Mouse (Mus musculus) adrenal gland, postnatal 14 days (tissue): ENCODE measurements around the gene Cd4. TPM values are rescaled to one million over a fixed set of nuclear protein-coding genes. Genes with fewer than 3 reads are reported as not detected.
"Not testable (repeated sequence)": the region's sequence is repeated elsewhere in the genome, so short reads cannot be mapped to it uniquely, and the experiment has no call there.

ENCODE experiments used
- DNase-seq: peaks from one replicate; pipeline ENCODE4 v3.0.0; 2021; ENCODE audit warnings: mixed read lengths
- total RNA-seq: library from RNA; stranded (reverse); gene quantifications from 2 replicates; pipeline ENCODE4 v1.2.3, GENCODE M21; 2021

Gene Cd4
- total RNA-seq, 1 experiment from 2014 or later = 1.4 TPM

- DNase-seq = peak; percentile 56
Observed at GRCm38 (mm10) chr6:124915942-124916694, 28.1 kb upstream of the Cd4 start.

GRCm38 (mm10) chr6:124915160-124915941 is 27.3 kb upstream of the Cd4 start:
- DNase-seq = peak; percentile 55

GRCm38 (mm10) chr6:124914511-124914910 is 26.5 kb upstream of the Cd4 start:
- DNase-seq = no peak

- DNase-seq = no peak
Observed at GRCm38 (mm10) chr6:124913721-124914285, 25.8 kb upstream of the Cd4 start.

GRCm38 (mm10) chr6:124913214-124913613 is 25.2 kb upstream of the Cd4 start:
- peak; percentile 38 for DNase-seq

GRCm38 (mm10) chr6:124911533-124912218 is 23.7 kb upstream of the Cd4 start, which contains the start of gene Lag3:
Gene Lag3, minus strand, starts transcription at chr6:124911705.
- DNase-seq = no peak

- DNase-seq = peak; percentile 38
Observed at GRCm38 (mm10) chr6:124910032-124910431, 22.0 kb upstream of the Cd4 start.

GRCm38 (mm10) chr6:124907767-124908166 is 19.7 kb upstream of the Cd4 start:
- DNase-seq = no peak

GRCm38 (mm10) chr6:124904991-124905860 is 17.2 kb upstream of the Cd4 start:
- DNase-seq = no peak

GRCm38 (mm10) chr6:124904161-124904981 is 16.4 kb upstream of the Cd4 start:
- peak; percentile 76 for DNase-seq

- peak; percentile 98 for DNase-seq
Observed at GRCm38 (mm10) chr6:124903580-124904151, 15.6 kb upstream of the Cd4 start.

- DNase-seq = no peak
Observed at GRCm38 (mm10) chr6:124901851-124902250, 13.8 kb upstream of the Cd4 start.

- DNase-seq = no peak
Observed at GRCm38 (mm10) chr6:124900801-124901480, 12.9 kb upstream of the Cd4 start.

- no peak for DNase-seq
Observed at GRCm38 (mm10) chr6:124900056-124900800, 12.2 kb upstream of the Cd4 start.

GRCm38 (mm10) chr6:124898359-124898758 is 10.3 kb upstream of the Cd4 start:
- DNase-seq = no peak

GRCm38 (mm10) chr6:124894113-124894512 is 6.1 kb upstream of the Cd4 start:
- not testable (repeated sequence) for DNase-seq

GRCm38 (mm10) chr6:124890997-124891396 is 3.0 kb upstream of the Cd4 start:
- DNase-seq = no peak

- no peak for DNase-seq
Observed at GRCm38 (mm10) chr6:124888555-124889125, 619 bp upstream of the Cd4 start.
